Mouse (Mus musculus) thymus, adult 2 months (tissue): ENCODE data around the gene Zfp12. TPM values are rescaled to one million over a fixed set of nuclear protein-coding genes. Genes with fewer than 3 reads are reported as not detected.

Experiments used
- DNase-seq: peaks from one replicate; pipeline ENCODE4 v3.0.0; 2021
- H3K27ac ChIP-seq: fragments of 200-500 bp; 2 replicates; pipeline ENCODE4 v1.5.1; 2012; ENCODE audit warnings: low read length, control low read depth; ENCODE audit not compliant: control insufficient read depth, insufficient read depth
- H3K27me3 ChIP-seq: fragments of 200-500 bp; 2 replicates; pipeline ENCODE4 v1.6.1; 2012; ENCODE audit warnings: mild to moderate bottlenecking, low read length, moderate library complexity, mixed read lengths; ENCODE audit not compliant: control insufficient read depth, insufficient read depth
- H3K36me3 ChIP-seq: fragments of 200-500 bp; 2 replicates; pipeline ENCODE4 v1.6.1; 2012; ENCODE audit warnings: mild to moderate bottlenecking, low read length, moderate library complexity; ENCODE audit not compliant: control insufficient read depth, insufficient read depth
- H3K4me1 ChIP-seq: fragments of 200-500 bp; replicated peaks from 2 replicates; pipeline ENCODE4 v1.6.1; 2012; ENCODE audit warnings: low read length; ENCODE audit not compliant: control insufficient read depth, insufficient read depth
- H3K4me3 ChIP-seq: fragments of 200-500 bp; 2 replicates; pipeline ENCODE4 v1.5.1; 2012; ENCODE audit warnings: mild to moderate bottlenecking, low read length, control low read depth, moderate library complexity; ENCODE audit not compliant: control insufficient read depth, insufficient read depth
- CTCF ChIP-seq: fragments of 200-500 bp; IDR thresholded peaks from 2 replicates; pipeline ENCODE4 v1.5.1; 2012; ENCODE audit warnings: mild to moderate bottlenecking, control low read depth, low read length, moderate library complexity, borderline replicate concordance; ENCODE audit not compliant: control insufficient read depth, poor library complexity, insufficient read depth; ENCODE audit errors: extremely low read depth
- POLR2A ChIP-seq: fragments of 200-500 bp; IDR thresholded peaks from 2 replicates; pipeline ENCODE4 v1.6.1; 2012; ENCODE audit warnings: mild to moderate bottlenecking, low read length, control low read depth, moderate library complexity; ENCODE audit not compliant: control insufficient read depth, poor library complexity, insufficient read depth; ENCODE audit errors: extremely low read depth
- WGBS: fragments of 180-500 bp; shearing (Covaris S2); methylation state at CpG from one replicate; pipeline ENCODE4 v1.1.7; 2018; 5-methylcytosine and 5-hydroxymethylcytosine counted together
- polyA plus RNA-seq: library from polyadenylated mRNA; depleted of rRNA; stranded (reverse); fragments of >200 nt; gene quantifications from 2 replicates; pipeline ENCODE4 v1.2.3, GENCODE M21; 2012; rRNA removed

Zfp12 gene
- polyA plus RNA-seq, 1 experiment: 32.9 TPM

- H3K27me3 ChIP-seq: peaks cover 8% of the 10 kb centered on the region; the same call in 1 of the 2 replicates
- peaks cover 28% of the 10 kb centered on the region for H3K36me3 ChIP-seq
- 98% methylated on average over 9 of the region's 9 CpGs for WGBS
- DNase-seq: no peak
- H3K27ac ChIP-seq: no peak overlapping the region
- TF ChIP-seq CTCF (no peak), POLR2A (no peak)
- H3K4me3 ChIP-seq: no peak overlapping the region
- 0 out of 2 replicates have a peak, but pooled peaks cover 2% of the 10 kb centered on the region for H3K4me1 ChIP-seq
These were observed 63.0 kb downstream of the Zfp12 start for GRCm38 (mm10) chr5:143297986-143298385.

GRCm38 (mm10) chr5:143298391-143298790 lies 63.4 kb downstream of the Zfp12 start:
- Histone ChIP-seq H3K27ac (no peak overlapping the region), H3K4me1 (0 out of 2 replicates have a peak, but pooled peaks cover under 1% of the 10 kb centered on the region), H3K4me3 (no peak overlapping the region), H3K27me3 (peaks cover 6% of the 10 kb centered on the region; the same call in 1 of the 2 replicates), H3K36me3 (peaks cover 32% of the 10 kb centered on the region)
- WGBS: 97% methylated on average over 7 of the region's 7 CpGs
- DNase-seq: no peak
- peak; percentile 46; the same call in 1 of the 2 replicates for TF ChIP-seq CTCF
- TF ChIP-seq POLR2A: no peak

Other genes with a start within 250 kb of the Zfp12 start
- gene Rnf216, start 122.2 kb upstream of the Zfp12 start, polyA plus RNA-seq: 16.1 and 17.6 TPM in 2 replicates
- not detected in 2 replicates for gene Olfr718-ps1, start 87.6 kb upstream of the Zfp12 start, polyA plus RNA-seq
- 6.4 and 7.5 TPM in 2 replicates for gene Rbak, start 54.4 kb upstream of the Zfp12 start, polyA plus RNA-seq
- 0.08 TPM in 1 of 2 replicates, not detected in the other for gene Spdye4b, start 54.1 kb upstream of the Zfp12 start, polyA plus RNA-seq
- gene Spdye4a, start 8.3 kb upstream of the Zfp12 start, polyA plus RNA-seq: not detected in 2 replicates
- gene Zfp316, start 34.9 kb downstream of the Zfp12 start, polyA plus RNA-seq: 3.6 and 4.0 TPM in 2 replicates
- gene Zfp853, start 58.5 kb downstream of the Zfp12 start, polyA plus RNA-seq: 0.96 and 1.0 TPM in 2 replicates
- 65.3 and 83.7 TPM in 2 replicates for gene E130309D02Rik, start 80.2 kb downstream of the Zfp12 start, polyA plus RNA-seq
- 117 and 118 TPM in 2 replicates for gene Zdhhc4, start 94.1 kb downstream of the Zfp12 start, polyA plus RNA-seq
- gene Grid2ip, start 122.2 kb downstream of the Zfp12 start, polyA plus RNA-seq: 0.06 and 0.26 TPM in 2 replicates
- 60.9 and 61.6 TPM in 2 replicates for gene Kdelr2, start 168.7 kb downstream of the Zfp12 start, polyA plus RNA-seq
- 10.8 and 11.3 TPM in 2 replicates for gene Daglb, start 229.4 kb downstream of the Zfp12 start, polyA plus RNA-seq